Mouse (Mus musculus) T-cell, adult 2 months (primary cell): ENCODE measurements around the gene Ubqln4.
A peak's percentile ranks its signal among the peaks of the same experiment; 100 is the strongest.

Experiments
- DNase-seq: peaks from one replicate; pipeline ENCODE4 v3.0.0; 2022; ENCODE audit warnings: low spot score

The Ubqln4 gene

GRCm38 (mm10) chr3:88543174-88543573 lies 10.4 kb upstream of the Ubqln4 start:
- DNase-seq = no peak

DNA sequence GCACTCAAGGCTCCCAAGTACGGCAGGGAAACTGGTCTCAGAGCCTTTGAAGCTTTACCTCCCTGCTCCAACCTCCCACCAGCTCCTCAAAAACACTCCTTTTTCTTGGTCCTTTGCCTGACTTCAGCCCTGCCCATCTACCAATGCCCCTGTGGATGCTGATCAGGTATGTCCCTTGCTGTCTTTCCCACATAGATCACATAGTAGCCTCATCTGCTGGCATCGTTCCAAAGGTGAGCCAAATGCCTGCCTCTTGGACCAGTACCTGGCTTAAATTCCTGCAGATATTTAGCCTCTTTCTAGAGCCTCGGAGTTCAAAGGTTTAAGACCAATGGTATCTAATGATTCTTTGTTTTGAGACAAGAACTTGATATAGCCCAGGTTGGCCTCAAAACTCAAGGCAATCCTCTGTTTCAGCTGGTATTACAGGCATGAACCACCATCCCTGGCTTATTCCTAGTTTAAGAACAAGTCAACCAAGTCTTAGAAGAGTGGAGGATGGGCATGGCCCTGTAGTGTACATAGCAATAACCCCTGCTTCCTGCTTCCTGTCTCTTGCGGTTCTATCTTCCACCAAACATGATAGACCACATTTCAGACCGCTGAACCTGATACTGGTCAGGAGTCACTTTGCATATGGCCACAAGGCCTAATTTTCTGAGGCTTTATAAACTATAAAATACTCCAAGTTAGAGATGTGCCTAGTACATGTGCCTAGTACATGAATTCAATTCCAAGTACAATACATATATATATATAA lies 9.7 kb upstream of the Ubqln4 start:
- DNase-seq = no peak

GRCm38 (mm10) chr3:88544514-88544913 lies 9.0 kb upstream of the Ubqln4 start:
- no peak for DNase-seq

GRCm38 (mm10) chr3:88544955-88545591 lies 8.5 kb upstream of the Ubqln4 start:
- DNase-seq = no peak

- DNase-seq = no peak
Observed at GRCm38 (mm10) chr3:88546674-88547418, 6.7 kb upstream of the Ubqln4 start.

- no peak for DNase-seq
Observed at GRCm38 (mm10) chr3:88548180-88548917, 5.2 kb upstream of the Ubqln4 start, which contains the start of gene Rab25. Gene Rab25 (minus strand): TSS chr3:88548300.

DNA sequence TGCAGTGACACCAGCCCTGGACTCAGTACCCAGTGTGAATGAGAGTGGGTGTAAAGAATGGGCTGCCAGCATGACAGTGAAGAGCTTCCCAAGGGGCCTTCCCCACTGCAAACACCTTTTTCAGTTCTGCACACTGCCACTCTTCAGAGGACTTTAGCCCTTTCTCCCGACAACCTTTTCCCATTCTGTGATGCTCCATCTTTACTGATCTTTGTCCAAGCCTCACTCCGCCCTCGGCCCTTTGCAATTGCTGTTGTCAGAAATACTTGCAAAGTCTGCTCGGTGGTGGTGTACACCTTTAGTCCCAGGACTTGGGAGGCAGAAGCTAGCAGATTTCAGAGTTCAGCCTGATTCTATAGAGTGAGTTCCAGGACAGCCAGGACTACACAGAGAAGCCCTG lies 2.0 kb upstream of the Ubqln4 start:
- DNase-seq = no peak

DNA sequence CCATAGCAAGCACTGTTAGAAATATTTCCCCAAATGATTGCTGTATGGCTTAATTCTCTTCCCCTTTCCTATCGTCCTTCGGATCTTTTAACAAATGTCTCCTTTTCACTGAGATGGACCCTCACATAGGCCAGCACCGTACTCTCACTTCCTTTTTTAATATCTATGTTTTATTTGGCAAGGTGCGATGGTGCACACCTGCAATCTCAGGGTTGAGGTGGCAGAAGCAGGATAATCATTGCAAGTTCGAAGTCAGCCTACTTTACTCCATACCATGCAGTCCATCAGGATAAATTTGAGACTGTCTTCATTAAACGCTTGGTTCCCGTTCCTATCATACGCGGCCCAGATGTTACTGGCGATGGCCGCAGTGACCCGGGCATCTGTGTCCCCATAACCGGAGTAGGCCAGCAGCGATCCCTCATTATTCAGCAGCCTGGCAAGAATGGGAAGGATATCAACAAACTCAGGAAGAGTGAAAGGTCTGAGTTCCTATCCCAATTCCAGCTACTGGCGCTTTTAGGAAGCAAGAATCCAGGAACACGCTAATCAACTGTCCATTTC lies 1.4 kb upstream of the Ubqln4 start:
- no peak for DNase-seq

DNA sequence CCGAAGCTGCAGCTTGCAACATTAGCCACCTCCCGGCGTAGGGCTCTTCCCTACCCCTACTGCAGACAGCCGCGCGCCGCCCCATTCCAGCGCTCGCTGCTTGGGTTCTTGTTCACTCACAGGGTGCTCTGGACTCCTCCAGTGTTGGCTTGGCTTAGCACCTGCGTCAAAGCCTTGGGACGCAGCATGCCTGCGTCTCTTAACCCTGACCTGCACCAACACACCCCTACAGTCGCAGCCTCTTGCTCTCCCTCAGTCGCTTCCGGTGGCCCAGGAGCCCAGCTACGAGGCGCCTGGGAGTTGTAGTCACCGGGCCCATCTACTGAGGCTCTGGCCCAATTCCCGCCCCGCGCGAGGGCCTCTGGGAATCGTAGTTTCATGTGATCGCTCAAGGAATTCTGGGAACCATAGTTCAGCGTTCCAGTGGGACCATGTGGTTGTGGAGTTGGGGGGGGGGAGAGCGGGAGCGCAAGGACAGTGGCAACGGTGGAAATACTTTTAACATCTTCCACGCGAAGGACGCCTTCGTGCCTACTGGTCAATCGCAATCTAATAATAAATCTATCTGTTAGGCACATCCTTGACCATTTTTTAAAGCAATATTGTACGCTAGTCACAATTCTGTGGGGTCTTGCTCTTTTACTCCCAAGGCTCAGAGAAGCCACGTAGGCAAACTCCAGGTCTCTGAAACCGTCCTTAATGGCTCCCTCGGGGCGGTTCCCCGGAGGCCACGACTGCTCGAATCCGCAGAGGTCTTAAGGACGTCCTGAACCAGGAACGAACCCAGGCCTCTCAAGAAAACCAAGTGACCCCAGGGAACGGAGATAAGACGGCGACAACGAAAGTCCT lies 658 bp upstream of the Ubqln4 start, which contains the start of gene Lamtor2:
Lamtor2 (minus strand) TSS at position 399 of the 849 bp plus-strand sequence.
- DNase-seq = peak; percentile 90

DNA sequence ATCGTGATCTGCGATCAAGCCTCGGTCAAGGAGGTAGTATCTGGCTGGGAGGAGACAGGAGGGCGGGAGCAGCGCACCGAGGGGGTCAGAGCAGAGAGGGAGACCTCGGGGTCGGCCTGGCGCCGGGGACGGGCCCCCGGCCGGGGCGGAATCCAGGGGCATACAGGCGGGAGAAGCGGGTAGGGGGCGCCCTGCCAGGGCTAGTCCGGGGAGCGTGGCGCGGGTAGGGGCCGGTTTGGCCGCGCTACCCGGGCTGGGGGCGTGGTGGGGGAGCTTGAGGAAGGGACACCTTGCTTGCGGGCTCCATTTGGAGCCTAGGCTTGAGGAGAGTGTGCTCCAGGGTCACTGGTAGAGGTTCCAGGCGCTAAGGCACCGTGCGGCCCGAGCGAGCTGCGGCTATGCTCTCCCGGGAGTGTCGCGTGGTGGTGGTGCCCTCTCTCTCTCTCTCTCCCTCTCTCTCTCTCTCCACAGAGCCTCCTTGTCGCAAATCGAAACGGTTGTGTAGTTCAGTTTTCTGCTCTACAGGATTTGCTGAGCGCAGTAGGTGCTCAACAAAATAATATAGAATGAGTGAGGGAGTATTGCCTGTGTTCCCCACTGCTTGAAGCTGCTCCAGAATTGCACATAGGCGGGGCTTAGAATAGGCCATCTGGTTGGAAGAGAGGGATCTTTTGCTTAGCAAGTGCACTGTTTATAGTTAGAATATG lies 475 bp downstream of the Ubqln4 start:
- peak; percentile 46 for DNase-seq

DNA sequence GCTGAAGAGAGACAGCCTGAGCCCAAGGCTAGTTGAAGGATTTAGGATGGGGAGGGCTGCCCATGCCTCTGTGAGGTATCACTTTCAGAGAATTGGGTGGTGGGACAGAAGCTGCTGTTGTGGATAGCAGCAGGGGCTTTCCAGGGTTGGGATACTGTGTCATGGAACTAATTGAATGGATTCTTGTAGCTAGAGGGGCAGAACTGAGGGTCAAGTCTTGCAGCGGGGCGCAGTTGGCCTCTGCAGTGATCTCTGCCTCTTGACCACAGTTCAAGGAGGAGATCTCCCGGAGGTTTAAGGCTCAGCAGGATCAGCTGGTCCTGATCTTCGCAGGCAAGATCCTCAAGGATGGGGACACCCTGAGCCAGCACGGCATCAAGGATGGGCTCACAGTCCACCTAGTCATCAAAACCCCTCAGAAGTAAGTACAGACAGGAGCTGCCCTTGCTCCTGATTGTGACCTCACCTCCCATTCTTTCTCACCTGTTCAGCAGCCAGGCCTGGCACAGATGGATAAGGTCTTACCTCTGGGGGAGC lies 1.6 kb downstream of the Ubqln4 start:
- DNase-seq = no peak

- no peak for DNase-seq
Observed at GRCm38 (mm10) chr3:88555731-88556130, 2.2 kb downstream of the Ubqln4 start.

DNA sequence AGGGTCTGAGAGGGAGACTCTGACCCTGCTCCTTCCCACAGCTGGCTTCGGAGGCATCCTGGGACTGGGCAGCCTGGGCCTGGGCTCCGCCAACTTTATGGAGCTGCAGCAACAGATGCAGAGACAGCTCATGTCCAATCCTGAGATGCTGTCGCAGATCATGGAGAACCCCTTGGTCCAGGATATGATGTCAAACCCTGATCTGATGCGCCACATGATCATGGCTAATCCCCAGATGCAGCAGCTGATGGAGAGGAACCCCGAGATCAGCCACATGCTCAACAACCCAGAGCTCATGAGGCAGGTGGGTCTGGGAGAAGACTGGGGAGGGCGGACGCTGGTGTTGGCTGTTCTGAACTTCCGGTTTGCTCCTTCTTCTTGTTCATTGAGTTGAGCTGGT lies 3.1 kb downstream of the Ubqln4 start:
- DNase-seq = no peak

DNA sequence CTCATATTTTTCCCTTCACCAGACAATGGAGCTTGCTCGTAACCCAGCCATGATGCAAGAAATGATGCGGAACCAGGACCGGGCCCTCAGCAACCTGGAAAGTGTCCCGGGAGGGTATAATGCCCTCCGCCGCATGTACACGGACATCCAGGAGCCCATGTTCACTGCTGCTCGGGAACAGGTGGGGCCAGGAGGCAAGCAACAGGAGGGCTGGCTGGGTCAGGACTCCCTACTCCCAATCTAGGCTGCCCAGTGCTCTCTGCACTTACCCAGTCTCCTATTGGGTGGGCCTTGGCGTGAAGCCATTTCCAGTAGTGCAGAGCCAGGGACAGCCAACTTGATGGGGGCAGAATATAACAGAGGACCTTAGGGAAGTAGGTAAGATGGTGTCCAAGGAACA lies 6.0 kb downstream of the Ubqln4 start:
- DNase-seq = no peak

DNA sequence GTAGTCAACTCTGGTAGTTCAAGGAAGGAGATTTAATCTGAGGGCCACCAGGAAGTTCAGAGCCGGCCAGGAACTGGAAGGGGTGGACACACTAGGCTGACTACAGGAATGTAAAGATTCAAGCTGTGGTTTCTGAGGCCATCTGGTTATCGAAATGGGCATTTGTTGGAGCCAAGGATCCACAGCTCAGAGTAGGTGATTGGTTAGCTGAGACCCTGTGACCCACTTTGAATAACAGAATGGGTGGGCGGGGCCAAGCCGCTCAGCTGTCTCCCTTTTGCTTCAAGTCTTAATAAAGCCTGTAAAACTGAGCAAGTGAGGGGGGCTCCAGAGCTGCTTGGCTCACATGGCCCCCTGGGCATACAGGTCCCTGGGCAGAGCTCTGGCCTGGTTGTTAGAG lies 8.4 kb downstream of the Ubqln4 start:
- no peak for DNase-seq

DNA sequence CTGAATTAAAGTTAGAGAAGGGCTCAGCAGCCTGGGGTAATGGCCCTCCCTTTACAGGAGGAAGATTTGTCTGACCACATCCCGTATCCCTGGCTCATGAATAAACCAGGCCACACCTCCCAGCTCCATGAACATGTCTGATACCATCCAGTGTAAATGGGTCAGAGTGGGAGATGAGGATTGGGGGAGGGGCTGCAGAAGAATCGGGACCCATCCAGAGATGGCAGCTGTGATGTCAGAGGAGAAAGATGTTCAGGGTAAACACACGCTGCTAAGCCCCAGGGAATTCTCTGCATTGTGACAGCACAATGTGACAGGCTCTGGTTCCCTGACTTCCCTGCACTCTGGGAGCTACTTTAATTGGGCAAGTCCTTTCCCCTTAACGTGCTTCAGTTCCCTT lies 9.9 kb downstream of the Ubqln4 start:
- DNase-seq = no peak

- no peak for DNase-seq
Observed at GRCm38 (mm10) chr3:88563966-88564365, 10.4 kb downstream of the Ubqln4 start.

- DNase-seq = no peak
Observed at GRCm38 (mm10) chr3:88566116-88566515, 12.6 kb downstream of the Ubqln4 start.

- DNase-seq = no peak
Observed at GRCm38 (mm10) chr3:88566536-88567061, 13.0 kb downstream of the Ubqln4 start.

- no peak for DNase-seq
Observed at GRCm38 (mm10) chr3:88567892-88568291, 14.3 kb downstream of the Ubqln4 start.
